Mouse (Mus musculus) liver, postnatal 0 days (tissue): ENCODE results near the gene Sec14l2.

ENCODE experiments used
- CTCF ChIP-seq: sonication (generic); IDR thresholded peaks from 2 replicates; pipeline ENCODE4 v1.5.1; 2016; ENCODE audit warnings: antibody characterized with exemption, low read depth
- EP300 ChIP-seq: IDR thresholded peaks from 2 replicates; pipeline ENCODE4 v1.6.1; 2016; ENCODE audit warnings: antibody characterized with exemption, low read depth, mild to moderate bottlenecking

GRCm38 (mm10) chr11:4116458-4117141, 6.6 kb downstream of the Sec14l2 start:
- peak; percentile 20; the same call in 1 of the 2 replicates for TF ChIP-seq CTCF
- TF ChIP-seq EP300, result no peak; the same call in 1 of the 2 replicates
